Mouse (Mus musculus) heart, postnatal 10 days (tissue): ENCODE data around the gene Apex1. TPM values are rescaled to one million over a fixed set of nuclear protein-coding genes. Genes with fewer than 3 reads are reported as not detected.
"Not testable (repeated sequence)": the region's sequence is repeated elsewhere in the genome, so short reads cannot be mapped to it uniquely, and the experiment has no call there.

Experiments used
- DNase-seq, 2 experiments: peaks; one replicate each; pipeline ENCODE4 v3.0.0; 2021
- intact Hi-C: fragments of 180-260 bp; cut with DNase I; formaldehyde crosslinking; loops from one replicate; pipeline ENCODE4 v1.15.1; 2025
- total RNA-seq, 2 experiments: library from RNA; stranded (reverse); gene quantifications; 2 replicates each; pipeline ENCODE4 v1.2.3; 2021

Gene Apex1
- total RNA-seq, 2 experiments from 2014 or later = 39.5 to 43.4 TPM

DNA sequence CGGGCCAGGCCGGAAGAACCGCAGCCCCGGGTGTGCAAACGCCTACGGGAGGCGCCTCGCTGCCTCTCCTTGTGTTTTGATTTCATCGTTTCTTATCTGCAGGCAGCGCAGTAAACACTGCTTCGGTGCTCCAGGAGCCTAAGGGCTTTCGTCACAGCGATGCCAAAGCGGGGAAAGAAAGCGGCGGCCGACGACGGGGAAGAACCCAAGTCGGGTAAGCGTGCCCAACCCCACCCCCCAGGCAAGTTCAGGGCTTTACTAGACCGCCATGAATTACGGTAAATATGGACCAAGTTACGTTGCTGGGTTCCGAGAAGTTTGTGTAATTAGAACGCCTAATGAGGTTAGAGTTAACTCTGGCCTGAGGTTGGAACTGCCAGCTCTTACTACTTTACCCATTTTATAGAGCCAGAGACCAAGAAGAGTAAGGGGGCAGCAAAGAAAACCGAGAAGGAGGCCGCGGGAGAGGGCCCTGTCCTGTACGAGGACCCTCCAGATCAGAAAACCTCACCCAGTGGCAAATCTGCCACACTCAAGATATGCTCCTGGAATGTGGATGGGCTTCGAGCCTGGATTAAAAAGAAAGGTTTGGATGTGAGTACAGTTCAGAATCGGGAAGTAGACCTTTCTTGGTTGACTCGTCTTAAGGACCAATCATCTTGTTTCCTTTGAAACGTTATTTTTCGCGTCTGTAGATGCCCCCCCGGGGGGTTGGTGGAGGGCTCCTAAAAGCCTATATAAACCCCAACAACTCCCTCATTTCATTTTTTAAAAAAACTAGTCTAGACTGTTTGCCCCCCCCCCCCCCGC is 548 bp downstream of the Apex1 start:
- intact Hi-C loops = loop anchor here (10.0 kb wide), 1 partner anchor 121 kb away; the partner anchor contains the start of genes Ccnb1ip1 and Parp2
- peak in 1 of 2 experiments; percentile 15 for DNase-seq

- intact Hi-C loops = loop anchor here (10.0 kb wide), 1 partner anchor 123 kb away; the partner anchor contains the start of genes Ccnb1ip1 and Parp2
- no peak for DNase-seq
These were observed 2.6 kb downstream of the Apex1 start for GRCm38 (mm10) chr14:50927366-50927765.

DNA sequence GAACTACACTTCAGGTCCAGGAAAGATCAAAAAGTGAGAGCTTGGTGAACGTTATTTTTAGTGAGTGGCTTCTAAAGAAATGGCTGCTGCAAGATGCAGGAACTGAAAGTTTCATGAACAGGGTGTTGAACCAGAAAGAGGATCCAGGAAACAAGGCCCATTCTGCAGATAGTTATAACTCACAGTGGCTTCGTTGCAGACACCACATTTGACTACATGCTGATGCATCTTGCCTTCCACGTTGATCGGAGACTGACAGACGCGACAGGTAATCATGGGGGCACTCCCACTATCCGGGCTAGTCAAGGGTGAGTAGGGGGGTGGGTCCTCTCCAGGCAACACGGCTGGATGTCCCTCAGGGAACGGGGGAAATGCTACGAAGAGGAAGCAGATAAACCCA is 5.2 kb downstream of the Apex1 start:
- DNase-seq = peak in 1 of 2 experiments; percentile 16
- intact Hi-C loops = loop anchor here (2.0 to 10.0 kb wide), 3 partner anchors 15 to 132 kb away; partner anchors contain the start of genes Ccnb1ip1, Gm49342 and Parp2

- peak in 1 of 2 experiments; percentile 47 for DNase-seq
- intact Hi-C loops = loop anchor here (2.0 to 5.0 kb wide), 2 partner anchors 14 to 132 kb away; partner anchors contain the start of gene Gm49342
These were observed 5.6 kb downstream of the Apex1 start for GRCm38 (mm10) chr14:50930377-50930753.

DNA sequence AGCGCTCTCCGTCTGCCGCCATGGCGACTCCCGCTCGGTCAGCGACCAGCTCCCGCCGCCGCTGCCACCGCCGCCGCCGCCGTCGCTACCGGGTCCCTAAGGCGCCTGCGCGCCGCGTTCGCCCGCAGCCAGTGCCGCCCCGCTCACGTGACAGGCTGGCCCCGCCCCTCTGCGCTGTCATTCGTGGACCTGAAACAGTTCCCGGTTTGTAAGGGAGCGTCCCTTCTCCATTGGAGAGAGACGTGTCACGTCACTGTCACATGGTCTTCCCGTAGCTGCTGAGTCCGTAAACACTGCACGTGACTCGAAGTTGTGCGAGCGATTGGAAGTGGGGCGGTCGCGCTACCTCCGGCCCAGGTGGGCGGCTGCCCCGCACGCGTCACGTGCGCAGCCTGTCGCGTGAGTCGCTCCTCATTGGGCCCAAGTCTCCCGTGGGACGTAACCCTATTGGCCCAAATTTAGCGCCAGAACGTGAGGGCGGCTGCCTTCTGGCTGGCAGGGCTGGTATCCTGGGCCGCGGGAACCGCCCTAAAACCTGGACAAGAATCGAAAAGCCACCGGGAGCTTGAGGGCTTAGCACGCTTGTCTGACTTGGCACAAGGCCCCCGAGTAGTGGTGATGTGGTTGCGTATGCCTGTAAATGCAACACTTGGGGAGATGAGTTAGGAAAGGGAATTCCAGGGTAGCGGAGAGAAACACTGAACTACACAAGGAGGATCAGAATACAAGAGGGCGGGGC is 6.2 kb downstream of the Apex1 start, which contains the start of the genes Pip4p1 and Pnp:
TSS of gene Pip4p1 (minus strand) at position 103 of the 739 bp plus-strand sequence.
TSS of gene Pnp (plus strand) at position 329 of the 739 bp plus-strand sequence.
- intact Hi-C loops = loop anchor here (2.0 to 5.0 kb wide), 2 partner anchors 14 to 131 kb away; partner anchors contain the start of gene Gm49342

GRCm38 (mm10) chr14:50931493-50932020 is 6.8 kb downstream of the Apex1 start:
- intact Hi-C loops = loop anchor here (2.0 to 5.0 kb wide), 2 partner anchors 13 to 131 kb away; partner anchors contain the start of gene Gm49342
- DNase-seq = peak in 1 of 2 experiments; percentile 9

More for the DNA sequence above, 6.2 kb downstream of the Apex1 start, which contains the start of the genes Pip4p1 and Pnp:
- DNase-seq = peak; percentile 99 to 100

GRCm38 (mm10) chr14:50936649-50937048 is 11.9 kb downstream of the Apex1 start:
- intact Hi-C loops = no loop called here
- no peak for DNase-seq

DNA sequence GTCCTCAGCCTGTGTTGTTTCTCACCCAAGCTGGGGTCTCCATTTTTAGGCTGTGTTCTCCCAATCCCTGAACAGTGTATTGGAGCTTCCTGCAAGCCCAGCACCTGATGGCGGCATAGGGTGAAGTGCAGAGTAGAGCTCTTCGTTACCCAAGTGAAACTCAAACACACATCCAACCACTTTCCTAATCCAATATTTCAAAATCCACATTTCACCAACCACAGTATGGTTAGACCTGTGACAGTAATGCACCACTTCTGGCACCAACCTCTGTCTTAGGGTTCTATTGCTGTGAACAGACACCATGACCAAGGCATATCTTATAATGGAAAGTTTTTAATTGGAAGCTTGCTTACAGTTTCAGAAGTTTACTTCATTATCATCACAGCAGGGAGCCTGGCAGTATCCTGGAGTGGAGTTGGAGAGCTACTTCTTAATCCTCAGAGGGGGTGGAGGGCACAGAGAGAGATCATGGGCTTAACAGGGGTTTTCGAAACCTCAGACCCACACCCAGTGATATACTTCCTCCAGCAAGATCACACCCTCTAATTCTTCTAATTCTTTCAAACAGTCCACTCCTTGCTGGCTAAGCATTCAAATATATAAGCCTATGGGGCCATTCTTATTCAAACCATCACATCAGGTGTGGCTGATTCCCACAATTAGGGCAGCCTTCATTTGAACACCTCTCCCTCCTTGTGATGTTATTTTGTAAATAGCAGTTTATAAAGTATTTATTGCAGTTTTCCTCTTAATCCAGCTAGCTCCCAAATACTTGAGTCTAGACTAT is 13.5 kb downstream of the Apex1 start:
- DNase-seq = no peak
- intact Hi-C loops = no loop called here

GRCm38 (mm10) chr14:50938940-50939339 is 14.2 kb downstream of the Apex1 start:
- intact Hi-C loops = no loop called here
- no peak for DNase-seq

GRCm38 (mm10) chr14:50943932-50944667 is 19.3 kb downstream of the Apex1 start, which contains the start of gene Gm49342:
Gene Gm49342 (plus strand): TSS chr14:50944517.
- DNase-seq = peak; percentile 97
- intact Hi-C loops = loop anchor here (2.0 to 5.0 kb wide), 2 partner anchors 13 to 68 kb away; partner anchors contain the start of genes Pip4p1 and Pnp

DNA sequence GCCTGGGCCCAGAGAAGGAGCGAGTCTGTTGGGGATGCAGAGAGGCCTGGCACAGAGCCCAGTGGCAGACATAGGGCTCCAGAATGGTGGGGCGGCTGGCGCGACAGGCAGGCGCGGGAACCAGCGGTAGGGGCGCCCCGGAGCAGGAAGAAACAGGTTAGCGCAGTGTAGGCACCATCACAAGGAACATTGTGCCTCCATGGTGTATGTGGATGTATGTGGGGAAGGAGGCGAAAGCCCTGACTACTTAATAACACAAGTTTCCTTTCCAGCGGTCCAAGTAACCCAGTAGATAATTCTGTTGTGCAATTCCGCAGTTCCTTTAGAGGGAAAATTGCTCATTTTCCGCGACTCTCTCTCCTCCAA is 19.9 kb downstream of the Apex1 start:
- intact Hi-C loops = loop anchor here (2.0 to 5.0 kb wide), 2 partner anchors 14 to 68 kb away; partner anchors contain the start of genes Pip4p1 and Pnp
- DNase-seq = not testable (repeated sequence)

DNA sequence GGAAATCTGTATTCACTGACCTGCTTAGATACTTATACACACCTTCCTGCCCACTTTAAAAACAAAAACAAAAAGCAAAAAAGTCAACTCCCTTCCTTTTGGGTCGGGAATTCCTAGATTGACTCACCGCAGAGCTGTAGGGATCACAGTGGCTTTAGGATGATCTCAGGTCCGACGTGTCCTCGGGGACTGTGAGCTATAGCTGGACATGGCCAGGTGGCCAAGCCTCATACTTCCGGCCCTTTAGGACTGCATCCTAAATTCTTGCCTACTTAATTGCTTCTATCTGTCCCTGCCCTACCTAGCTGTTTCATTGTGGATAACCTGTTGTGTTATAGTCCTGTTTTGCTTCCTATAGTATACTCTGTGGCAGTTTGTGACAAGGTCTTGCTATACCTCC is 20.3 kb downstream of the Apex1 start:
- not testable (repeated sequence) for DNase-seq
- intact Hi-C loops = loop anchor here (2.0 kb wide), 1 partner anchor 14 kb away; the partner anchor contains the start of genes Pip4p1 and Pnp

DNA sequence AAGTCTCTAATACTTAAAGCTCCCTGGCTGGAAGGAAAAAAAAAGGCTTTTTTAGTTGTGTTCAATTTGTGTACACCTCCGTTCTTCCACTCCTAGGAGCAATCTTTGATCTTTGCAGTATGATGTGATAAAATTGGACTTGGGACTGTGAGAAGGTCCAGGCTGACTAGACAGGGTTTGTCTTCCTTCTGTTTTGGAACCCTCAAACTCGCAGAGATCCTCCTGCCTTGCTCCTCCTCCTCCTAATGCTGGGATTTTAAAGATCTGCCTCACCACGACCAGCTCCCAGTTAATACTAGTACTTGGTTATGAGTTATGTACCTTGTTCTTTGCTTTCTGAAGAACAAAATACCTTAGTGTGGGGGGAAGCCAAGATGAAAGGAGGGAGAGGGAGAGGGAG is 20.8 kb downstream of the Apex1 start:
- DNase-seq = not testable (repeated sequence)
- intact Hi-C loops = loop anchor here (2.0 kb wide), 1 partner anchor 15 kb away; the partner anchor contains the start of genes Pip4p1 and Pnp

DNA sequence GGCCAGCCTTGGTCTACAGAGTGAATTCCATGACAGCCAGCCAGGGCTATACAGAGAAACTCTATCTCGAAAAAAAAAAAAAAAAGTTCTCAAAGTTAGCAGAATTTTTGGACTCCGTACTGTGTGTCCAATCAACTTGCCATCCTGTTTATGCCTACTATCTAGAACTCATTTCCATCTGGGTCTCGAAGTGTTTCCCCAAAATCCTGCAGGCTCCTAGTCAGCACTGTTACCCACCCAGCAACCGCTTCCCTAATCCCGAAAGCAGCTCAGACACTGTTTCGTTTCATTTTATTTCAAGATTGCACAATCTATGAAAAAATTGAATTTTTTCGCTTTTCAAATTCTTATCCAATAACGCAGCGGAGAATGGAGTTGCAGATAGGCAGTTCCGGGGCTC is 30.7 kb downstream of the Apex1 start:
- peak in 1 of 2 experiments; percentile 13 for DNase-seq
- intact Hi-C loops = loop anchor here (5.0 kb wide), 1 partner anchor 107 kb away; no protein-coding TSS in a partner anchor

DNA sequence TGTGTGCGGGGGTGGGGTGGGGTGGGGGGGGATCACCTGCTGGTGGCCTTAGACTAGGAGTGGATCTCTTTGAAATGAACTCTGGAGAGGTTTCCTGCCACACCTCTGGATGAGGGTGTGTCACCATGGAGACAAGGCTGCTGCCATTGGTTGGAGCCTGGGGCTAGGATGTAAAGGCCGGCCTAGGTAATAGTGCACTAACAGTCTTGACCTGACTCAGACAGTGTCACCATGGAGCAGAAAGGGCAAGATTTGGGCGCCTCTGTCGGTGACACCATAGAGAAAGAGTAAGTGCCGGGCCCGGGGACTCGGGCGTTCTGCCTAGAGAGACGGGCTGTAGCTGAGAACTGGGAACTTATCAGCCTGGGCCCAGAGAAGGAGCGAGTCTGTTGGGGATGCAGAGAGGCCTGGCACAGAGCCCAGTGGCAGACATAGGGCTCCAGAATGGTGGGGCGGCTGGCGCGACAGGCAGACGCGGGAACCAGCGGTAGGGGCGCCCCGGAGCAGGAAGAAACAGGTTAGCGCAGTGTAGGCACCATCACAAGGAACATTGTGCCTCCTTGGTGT is 31.3 kb downstream of the Apex1 start, which contains the start of gene Pnp2:
TSS of gene Pnp2 (plus strand) at position 51 of the 567 bp plus-strand sequence.
- DNase-seq = peak; percentile 62 to 66
- intact Hi-C loops = loop anchor here (5.0 kb wide), 1 partner anchor 106 kb away; no protein-coding TSS in a partner anchor

DNA sequence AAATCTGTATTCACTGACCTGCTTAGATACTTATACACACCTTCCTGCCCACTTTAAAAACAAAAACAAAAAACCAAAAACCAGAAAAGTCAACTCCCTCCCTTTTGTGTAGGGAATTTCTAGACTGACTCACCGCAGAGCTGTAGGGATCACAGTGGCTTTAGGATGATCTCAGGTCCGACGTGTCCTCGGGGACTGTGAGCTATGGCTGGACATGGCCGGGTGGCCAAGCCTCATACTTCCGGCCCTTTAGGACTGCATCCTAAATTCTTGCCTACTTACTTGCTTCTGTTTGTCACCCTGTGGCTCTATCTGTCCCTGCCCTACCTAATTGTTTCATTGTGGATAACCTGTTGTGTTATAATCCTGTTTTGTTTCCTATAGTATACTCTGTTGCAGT is 32.0 kb downstream of the Apex1 start:
- intact Hi-C loops = loop anchor here (5.0 kb wide), 1 partner anchor 106 kb away; no protein-coding TSS in a partner anchor
- DNase-seq = not testable (repeated sequence)

DNA sequence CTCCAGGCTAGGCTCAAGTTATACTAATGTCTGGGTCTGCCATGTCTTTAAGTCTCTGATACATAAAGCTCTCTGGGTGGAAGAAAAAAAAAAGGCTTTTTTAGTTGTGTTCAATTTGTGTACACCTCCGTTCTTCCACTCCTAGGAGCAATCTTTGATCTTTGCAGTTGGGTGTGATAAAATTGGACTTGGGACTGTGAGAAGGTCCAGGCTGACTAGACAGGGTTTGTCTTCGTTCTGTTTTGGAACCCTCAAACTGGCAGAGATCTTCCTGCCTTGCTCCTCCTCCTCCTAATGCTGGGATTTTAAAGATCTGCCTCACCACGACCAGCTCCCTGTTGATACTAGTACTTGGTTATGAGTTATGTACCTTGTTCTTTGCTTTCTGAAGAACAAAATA is 32.4 kb downstream of the Apex1 start:
- intact Hi-C loops = loop anchor here (5.0 kb wide), 1 partner anchor 105 kb away; no protein-coding TSS in a partner anchor
- DNase-seq = not testable (repeated sequence)
